Mouse (Mus musculus) lung, adult 2 months (tissue): ENCODE measurements at regions not wholly inside any gene's neighbourhood (a gene's known extent, or its start where the extent isn't known, plus 50 kb on each side); places are given as distances from the start of the nearest gene placed in this dataset.

ENCODE experiments used
- DNase-seq: peaks from one replicate; pipeline ENCODE4 v3.0.0; 2022
- H3K4me1 ChIP-seq: fragments of 200-500 bp; 2 replicates; pipeline ENCODE4 v1.6.1; 2011; ENCODE audit warnings: low read length; ENCODE audit not compliant: control insufficient read depth, insufficient read depth
- H3K4me3 ChIP-seq: fragments of 200-500 bp; replicated peaks from 2 replicates; pipeline ENCODE3; 2011; ENCODE audit warnings: low read depth, mild to moderate bottlenecking, control low read depth, low read length; ENCODE audit errors: extremely low read depth
- CTCF ChIP-seq: fragments of 200-500 bp; IDR thresholded peaks from 2 replicates; pipeline ENCODE4 v1.5.1; 2011; ENCODE audit warnings: mild to moderate bottlenecking, low read length, control low read depth; ENCODE audit not compliant: insufficient read depth
- POLR2A ChIP-seq: fragments of 200-500 bp; IDR thresholded peaks from 2 replicates; pipeline ENCODE4 v1.6.1; 2011; ENCODE audit warnings: low read depth, mild to moderate bottlenecking, control low read depth, low read length, borderline replicate concordance; ENCODE audit errors: extremely low read depth
- WGBS: fragments of 180-500 bp; shearing (Covaris S2); methylation state at CpG from one replicate; pipeline ENCODE4 v1.1.7; 2018; 5-methylcytosine and 5-hydroxymethylcytosine counted together

DNA sequence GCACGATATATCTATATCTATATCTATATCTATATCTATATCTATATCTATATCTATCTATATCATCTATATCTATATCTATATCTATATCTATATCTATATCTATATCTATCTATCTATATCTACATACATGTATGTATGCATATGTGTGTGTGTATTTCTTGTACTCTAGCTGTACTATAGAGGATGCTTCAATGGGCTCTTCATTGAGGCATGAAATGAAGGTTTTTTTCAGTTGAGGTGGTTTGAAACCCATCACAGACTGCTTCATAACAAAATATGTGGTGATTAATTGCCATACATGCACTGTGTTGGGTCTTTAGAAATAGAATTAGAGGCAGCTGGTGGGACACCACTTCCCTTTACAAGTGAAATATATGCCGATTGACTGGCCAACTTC lies 177.9 kb upstream of the Ogfrl1 start:
- TF ChIP-seq CTCF (no peak), POLR2A (no peak)
- Histone ChIP-seq H3K4me3 (no peak overlapping the region), H3K4me1 (no peaks in the 10 kb centered on the region)
- no peak for DNase-seq
- 89% methylated on average over 2 of the region's 2 CpGs for WGBS

DNA sequence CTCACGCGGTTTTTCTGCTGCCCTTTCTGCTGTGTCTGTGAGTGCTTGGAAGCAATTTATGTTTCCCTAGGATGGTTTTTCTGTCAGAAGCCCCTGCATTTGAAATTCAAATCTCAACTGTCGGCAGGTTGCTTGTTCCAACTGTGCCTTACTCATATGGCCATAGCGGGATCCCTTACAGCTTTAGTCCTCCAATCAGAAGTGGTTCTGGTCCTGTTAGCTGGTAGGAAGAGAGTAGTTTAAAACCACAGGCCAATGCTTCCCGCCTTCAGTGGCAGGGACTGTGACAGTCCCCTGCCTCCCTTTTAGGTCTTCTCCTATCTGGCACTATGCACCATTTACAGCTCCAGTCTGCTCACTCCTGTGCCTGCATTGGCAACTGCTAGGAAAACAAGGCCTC lies 178.6 kb upstream of the Ogfrl1 start:
- Histone ChIP-seq H3K4me1 (no peaks in the 10 kb centered on the region), H3K4me3 (no peak overlapping the region)
- 70% methylated on average over 5 of the region's 5 CpGs for WGBS
- DNase-seq = no peak
- TF ChIP-seq POLR2A = no peak
- no peak for TF ChIP-seq CTCF

GRCm38 (mm10) chr1:23589414-23589942 lies 172.1 kb upstream of the B3gat2 start:
- Histone ChIP-seq H3K4me1 (no peaks in the 10 kb centered on the region), H3K4me3 (no peak overlapping the region)
- TF ChIP-seq CTCF = no peak
- TF ChIP-seq POLR2A = no peak
- DNase-seq = no peak
- WGBS = 73% methylated on average over 6 of the region's 6 CpGs

DNA sequence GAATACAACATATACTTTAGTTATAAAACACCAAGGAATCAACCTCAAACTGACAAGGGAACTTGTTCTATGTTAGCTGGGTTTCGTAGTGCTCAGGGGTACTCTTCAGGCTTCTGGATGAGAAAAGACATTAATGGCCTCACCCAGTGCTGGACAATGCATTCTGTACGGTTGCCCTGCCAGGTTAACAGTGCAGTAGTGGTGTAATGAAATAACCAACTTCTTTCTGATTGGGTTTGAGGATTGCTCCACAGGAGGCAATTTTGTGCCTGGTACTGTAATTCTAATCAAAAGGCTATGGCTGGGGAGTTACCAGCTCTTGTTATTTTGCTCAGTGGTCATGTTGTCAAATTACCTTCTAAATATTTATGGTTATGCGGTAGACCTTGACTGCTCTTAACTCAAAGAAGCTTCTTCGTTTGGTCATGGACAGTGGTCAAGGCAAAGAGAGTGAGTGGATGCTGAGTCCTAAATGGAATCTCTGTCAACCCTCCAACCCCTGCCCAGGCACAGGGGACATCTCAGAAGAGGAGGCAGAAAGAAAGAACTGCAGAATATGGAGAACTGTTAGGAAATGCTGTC lies 158.8 kb upstream of the B3gat2 start:
- TF ChIP-seq CTCF (no peak), POLR2A (no peak)
- 82% methylated on average over 4 of the region's 4 CpGs for WGBS
- no peak overlapping the region for H3K4me3 ChIP-seq
- DNase-seq = no peak
- no peaks in the 10 kb centered on the region for H3K4me1 ChIP-seq

DNA sequence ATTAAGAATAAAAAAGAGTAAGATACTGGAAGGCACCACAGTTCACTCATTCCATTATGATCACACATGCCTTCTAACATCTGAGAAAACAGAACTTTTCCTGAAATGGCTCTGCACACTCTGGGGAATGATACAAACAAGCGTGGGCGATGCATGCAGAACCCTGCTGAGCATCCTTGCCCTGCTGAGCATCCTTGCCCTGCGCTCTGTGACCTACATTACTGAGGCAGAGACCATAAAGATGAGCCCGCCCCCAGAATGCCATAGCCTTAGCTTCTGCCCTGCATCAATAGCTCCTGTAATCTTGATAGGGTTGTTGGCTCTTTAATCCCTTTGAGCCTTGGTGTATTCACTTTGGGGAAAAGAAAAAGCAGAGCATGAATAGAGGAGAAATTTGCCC lies 132.2 kb upstream of the B3gat2 start:
- DNase-seq = no peak
- 73% methylated on average over 4 of the region's 4 CpGs for WGBS
- H3K4me1 ChIP-seq = no peaks in the 10 kb centered on the region
- H3K4me3 ChIP-seq = no peak overlapping the region
- TF ChIP-seq CTCF (no peak), POLR2A (no peak)

DNA sequence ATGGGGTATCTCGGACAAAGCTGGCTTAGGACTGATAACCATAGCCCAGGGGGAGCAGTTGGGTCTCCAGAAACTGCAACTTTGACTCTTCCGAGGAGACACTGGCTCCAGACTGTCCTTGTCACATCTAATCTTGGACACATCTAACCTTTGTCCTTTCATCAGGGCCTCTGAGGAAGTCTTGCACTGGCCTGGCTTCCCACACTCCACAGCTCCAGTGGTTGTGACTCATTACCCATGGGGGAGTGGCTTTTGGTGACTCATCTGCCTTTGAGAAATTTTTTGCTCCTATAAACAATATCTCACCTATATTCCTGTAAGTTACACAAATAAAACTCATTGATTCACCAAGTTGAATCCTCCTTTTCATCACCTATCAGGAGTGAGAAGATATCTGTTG lies 116.5 kb upstream of the B3gat2 start:
- 63% methylated on average over 2 of the region's 2 CpGs for WGBS

DNA sequence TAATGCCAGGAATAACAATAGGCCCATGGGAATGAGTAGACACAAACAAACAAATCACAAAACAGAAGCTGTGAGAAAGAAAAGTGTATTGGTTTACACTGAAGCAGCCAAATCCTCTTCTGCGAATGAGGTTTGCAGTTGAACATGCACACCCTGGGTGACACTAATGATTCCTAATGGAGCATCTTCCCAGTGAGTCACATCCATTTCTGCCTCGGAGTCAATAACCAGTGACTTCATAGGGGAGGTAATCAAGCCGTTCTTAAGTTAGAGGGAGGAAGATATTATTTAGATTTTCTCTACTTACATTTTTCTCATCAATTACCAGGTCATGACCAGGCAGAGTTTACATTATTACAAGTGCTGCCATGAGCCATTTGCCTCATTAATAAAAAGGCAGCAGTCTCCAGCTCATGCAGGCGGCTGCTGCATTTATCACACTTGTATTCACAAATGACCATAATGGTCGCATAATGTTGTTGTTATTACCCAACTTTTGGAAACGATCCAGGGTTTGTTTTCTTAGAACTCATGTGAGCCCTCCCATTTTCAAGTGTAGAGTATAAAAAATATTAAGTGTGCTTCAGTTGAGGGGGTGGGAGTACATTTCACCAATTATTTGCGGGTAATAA lies 112.6 kb upstream of the B3gat2 start:
- no peak for DNase-seq
- WGBS = 46% methylated on average over 7 of the region's 7 CpGs
- no peak overlapping the region for H3K4me3 ChIP-seq
- no peaks in the 10 kb centered on the region for H3K4me1 ChIP-seq
- no peak for TF ChIP-seq POLR2A
- TF ChIP-seq CTCF = no peak

More for the DNA sequence above, 116.5 kb upstream of the B3gat2 start:
- no peak for DNase-seq
- H3K4me1 ChIP-seq = no peaks in the 10 kb centered on the region
- no peak for TF ChIP-seq CTCF
- no peak for TF ChIP-seq POLR2A
- H3K4me3 ChIP-seq = no peak overlapping the region

DNA sequence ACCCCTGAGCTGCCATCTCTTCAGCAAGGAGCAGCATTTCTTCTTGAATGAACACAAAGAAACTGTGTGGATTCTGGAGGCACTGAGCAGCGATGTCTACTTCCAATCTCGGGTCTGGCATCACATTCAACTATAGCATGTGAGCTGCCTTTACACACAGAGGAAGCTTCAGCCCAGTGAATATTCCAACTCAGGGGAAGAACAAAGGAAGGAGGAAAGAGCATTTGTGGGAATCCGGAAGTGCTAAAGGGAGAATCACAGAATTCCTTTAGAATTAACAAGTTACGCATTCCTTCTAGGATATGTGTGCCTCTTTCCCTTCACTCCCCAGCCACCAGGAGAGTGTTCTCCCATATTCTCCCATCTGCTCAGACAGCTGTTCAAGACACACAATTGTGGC lies 111.7 kb upstream of the B3gat2 start:
- Histone ChIP-seq H3K4me1 (no peaks in the 10 kb centered on the region), H3K4me3 (no peak overlapping the region)
- DNase-seq = no peak
- TF ChIP-seq CTCF (no peak), POLR2A (no peak)
- 59% methylated on average over 4 of the region's 4 CpGs for WGBS

GRCm38 (mm10) chr1:23653628-23654027 lies 107.9 kb upstream of the B3gat2 start:
- no peaks in the 10 kb centered on the region for H3K4me1 ChIP-seq
- no peak overlapping the region for H3K4me3 ChIP-seq
- WGBS = 90% methylated on average over 4 of the region's 4 CpGs
- no peak for DNase-seq
- TF ChIP-seq CTCF (no peak), POLR2A (no peak)

GRCm38 (mm10) chr1:23655768-23656167 lies 105.8 kb upstream of the B3gat2 start:
- 95% methylated on average over 1 of the region's 1 CpGs for WGBS
- DNase-seq = no peak
- no peak overlapping the region for H3K4me3 ChIP-seq
- H3K4me1 ChIP-seq = no peaks in the 10 kb centered on the region
- no peak for TF ChIP-seq POLR2A
